Mouse (Mus musculus) hindbrain, postnatal 0 days (tissue): ENCODE data around the gene Zic4. TPM values are rescaled to one million over a fixed set of nuclear protein-coding genes. Genes with fewer than 3 reads are reported as not detected.

Experiments
- ATAC-seq: fragments of 200-750 bp; cut with Nextera tagmentation; 2 replicates; pipeline ENCODE4 v1.8.0; 2017; ENCODE audit warnings: mild to moderate bottlenecking, moderate TSS enrichment, moderate library complexity
- DNase-seq: peaks from one replicate; pipeline ENCODE4 v3.0.0-alpha.2; 2015; ENCODE audit warnings: low spot score
- H3K27ac ChIP-seq: fragments of 300-500 bp; sonication (generic); 2 replicates; pipeline ENCODE4 v1.5.1; 2014; ENCODE audit warnings: mild to moderate bottlenecking
- H3K27me3 ChIP-seq: fragments of 300-500 bp; sonication (generic); 2 replicates; pipeline ENCODE4 v1.6.1; 2014; ENCODE audit warnings: low read length, mixed read lengths; ENCODE audit not compliant: insufficient read depth
- H3K36me3 ChIP-seq: fragments of 300-500 bp; sonication (generic); 2 replicates; pipeline ENCODE4 v1.6.1; 2014; ENCODE audit warnings: low read length, mixed read lengths; ENCODE audit not compliant: insufficient read depth
- H3K4me1 ChIP-seq: fragments of 300-500 bp; sonication (generic); 2 replicates; pipeline ENCODE4 v1.6.1; 2014; ENCODE audit warnings: antibody characterized with exemption, low read length, mixed read lengths; ENCODE audit not compliant: insufficient read depth
- H3K4me2 ChIP-seq: fragments of 300-500 bp; sonication (generic); 2 replicates; pipeline ENCODE4 v1.6.1; 2014; ENCODE audit warnings: low read depth, mild to moderate bottlenecking, low read length, moderate library complexity, mixed read lengths
- H3K4me3 ChIP-seq: fragments of 300-500 bp; sonication (generic); 2 replicates; pipeline ENCODE4 v1.5.1; 2014; ENCODE audit warnings: low read length
- H3K9ac ChIP-seq: fragments of 300-500 bp; sonication (generic); replicated peaks from 2 replicates; pipeline ENCODE4 v1.6.1; 2014; ENCODE audit warnings: mild to moderate bottlenecking, low read length, moderate library complexity, mixed read lengths
- H3K9me3 ChIP-seq: fragments of 300-500 bp; sonication (generic); 2 replicates; pipeline ENCODE4 v1.6.1; 2016; ENCODE audit warnings: low read length, mixed read lengths
- CTCF ChIP-seq: IDR thresholded peaks from 2 replicates; pipeline ENCODE4 v1.5.1; 2016; ENCODE audit warnings: antibody characterized with exemption, control low read depth, low read depth
- WGBS: fragments of 180-500 bp; shearing (Covaris S2); extraction: QIAGEN DNeasy Blood & Tissue Kit; methylation state at CpG from one replicate; pipeline ENCODE4 v1.1.7; 2014; 5-methylcytosine and 5-hydroxymethylcytosine counted together
- polyA plus RNA-seq: library from polyadenylated mRNA; unstranded; fragments of >200 nt; fragmentation: Nextera tagmentation; extraction: Ambion mirVana; gene quantifications from 2 replicates; pipeline ENCODE4 v1.2.1, GENCODE M21; 2015
- total RNA-seq: library from RNA; depleted of rRNA; stranded (reverse); fragments of >200 nt; gene quantifications from 2 replicates; pipeline ENCODE4 v1.2.3, GENCODE M21; 2014

Zic4 gene
- total and polyA plus RNA-seq, 2 experiments from 2014 or later = 51.0 to 144 TPM

GRCm38 (mm10) chr9:91363011-91363730 lies 958 bp downstream of the Zic4 start:
- ATAC-seq = no peak
- H3K27me3 ChIP-seq = no peaks in the 10 kb centered on the region; the same call in 1 of the 2 replicates
- DNase-seq = peak; percentile 23

DNA sequence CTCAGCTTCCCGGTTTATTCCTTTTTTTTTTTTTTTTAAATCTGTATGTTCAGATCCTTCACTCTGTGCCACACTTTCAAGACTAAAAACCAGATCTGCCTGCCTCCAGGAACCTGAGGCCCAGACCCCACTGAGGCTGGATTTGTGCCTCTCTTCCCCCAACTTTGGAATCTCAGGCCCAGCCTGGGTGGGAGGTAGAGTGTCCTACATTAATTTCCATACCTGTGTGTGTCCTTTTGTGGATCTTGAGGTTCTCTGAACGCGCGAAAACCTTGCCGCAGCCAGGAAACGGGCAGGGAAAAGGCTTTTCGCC lies 1.6 kb downstream of the Zic4 start:
- no peaks in the 10 kb centered on the region for H3K36me3 ChIP-seq
- H3K9me3 ChIP-seq = no peaks in the 10 kb centered on the region
- H3K9ac ChIP-seq = peak overlapping the region; percentile 97
- ATAC-seq (no peak), DNase-seq (no peak)
- H3K27ac ChIP-seq = peak overlapping the region; percentile 95
- H3K4me3 ChIP-seq = peak overlapping the region; percentile 78
- H3K4me1 ChIP-seq = no peaks in the 10 kb centered on the region
- H3K4me2 ChIP-seq = peak overlapping the region; percentile 62
- peaks cover 3% of the 10 kb centered on the region; the same call in 1 of the 2 replicates for H3K27me3 ChIP-seq
- no peak for TF ChIP-seq CTCF
- WGBS = 4% methylated on average over 7 of the region's 7 CpGs

More at GRCm38 (mm10) chr9:91363011-91363730, 958 bp downstream of the Zic4 start:
- Histone ChIP-seq H3K4me2 (peak overlapping the region; percentile 62), H3K36me3 (no peaks in the 10 kb centered on the region), H3K4me3 (peak overlapping the region; percentile 78), H3K4me1 (no peaks in the 10 kb centered on the region), H3K9ac (peak overlapping the region; percentile 97), H3K9me3 (no peaks in the 10 kb centered on the region), H3K27ac (peak overlapping the region; percentile 95)
- WGBS = 4% methylated on average over 14 of the region's 14 CpGs
- TF ChIP-seq CTCF = no peak

- H3K9ac ChIP-seq = peak overlapping the region; percentile 97
- no peak for TF ChIP-seq CTCF
- peak overlapping the region; percentile 95 for H3K27ac ChIP-seq
- peak overlapping the region; percentile 78 for H3K4me3 ChIP-seq
- H3K9me3 ChIP-seq = no peaks in the 10 kb centered on the region
- WGBS = under 1% methylated on average over 77 of the region's 77 CpGs
- H3K4me2 ChIP-seq = peak overlapping the region; percentile 62
- no peak for ATAC-seq
- peak; percentile 64 for DNase-seq
- no peaks in the 10 kb centered on the region for H3K36me3 ChIP-seq
- no peaks in the 10 kb centered on the region for H3K4me1 ChIP-seq
- peaks cover 4% of the 10 kb centered on the region; the same call in 1 of the 2 replicates for H3K27me3 ChIP-seq
Observed at GRCm38 (mm10) chr9:91364127-91364970, 2.1 kb downstream of the Zic4 start.

GRCm38 (mm10) chr9:91364971-91365501 lies 2.8 kb downstream of the Zic4 start:
- ATAC-seq = peak; percentile 46
- peak overlapping the region; percentile 97 for H3K9ac ChIP-seq
- WGBS = under 1% methylated on average over 36 of the region's 42 CpGs
- TF ChIP-seq CTCF = 0 out of 2 replicates have a peak, but pooled peaks have one; percentile 4
- no peaks in the 10 kb centered on the region for H3K9me3 ChIP-seq
- H3K4me2 ChIP-seq = peak overlapping the region; percentile 62
- H3K4me3 ChIP-seq = peak overlapping the region; percentile 78
- DNase-seq = peak; percentile 71
- no peaks in the 10 kb centered on the region for H3K36me3 ChIP-seq
- H3K27ac ChIP-seq = peak overlapping the region; percentile 95
- peaks cover 4% of the 10 kb centered on the region; the same call in 1 of the 2 replicates for H3K27me3 ChIP-seq
- no peaks in the 10 kb centered on the region for H3K4me1 ChIP-seq

DNA sequence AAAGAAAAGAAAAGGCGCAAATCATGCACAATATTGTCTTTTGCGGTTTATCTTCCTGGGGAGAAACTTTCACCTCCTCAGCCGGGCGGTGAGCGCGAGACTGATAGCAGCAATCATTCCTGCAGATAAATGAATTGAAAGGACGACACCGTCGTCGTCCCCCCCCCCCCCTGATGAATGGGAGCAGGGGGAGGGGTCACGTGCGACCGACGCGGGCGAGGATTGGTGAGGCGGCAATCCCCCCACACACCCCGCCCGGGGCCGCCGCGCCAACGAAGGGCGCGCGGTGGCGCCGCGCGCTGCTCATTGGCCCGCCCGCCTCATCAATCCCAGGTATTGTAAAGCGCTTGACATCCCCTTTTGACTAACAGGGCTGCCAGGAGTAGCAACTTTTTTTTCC lies 3.5 kb downstream of the Zic4 start, which contains the start of gene Zic1:
Gene Zic1, minus strand, starts transcription at position 147 of the 400 bp plus-strand sequence.
- no peaks in the 10 kb centered on the region for H3K4me1 ChIP-seq
- 0% methylated on average over 21 of the region's 33 CpGs for WGBS
- H3K9ac ChIP-seq = peak within 1 kb of the TSS; percentile 97
- DNase-seq = peak; percentile 94
- TF ChIP-seq CTCF = no peak
- peaks cover 9% of the 10 kb centered on the region; the same call in 1 of the 2 replicates for H3K27me3 ChIP-seq
- peak; percentile 90 for ATAC-seq
- peak within 1 kb of the TSS; percentile 95 for H3K27ac ChIP-seq
- no peaks in the 10 kb centered on the region for H3K36me3 ChIP-seq
- H3K4me3 ChIP-seq = peak within 1 kb of the TSS; percentile 78
- peak within 1 kb of the TSS; percentile 62 for H3K4me2 ChIP-seq
- no peaks in the 10 kb centered on the region for H3K9me3 ChIP-seq

DNA sequence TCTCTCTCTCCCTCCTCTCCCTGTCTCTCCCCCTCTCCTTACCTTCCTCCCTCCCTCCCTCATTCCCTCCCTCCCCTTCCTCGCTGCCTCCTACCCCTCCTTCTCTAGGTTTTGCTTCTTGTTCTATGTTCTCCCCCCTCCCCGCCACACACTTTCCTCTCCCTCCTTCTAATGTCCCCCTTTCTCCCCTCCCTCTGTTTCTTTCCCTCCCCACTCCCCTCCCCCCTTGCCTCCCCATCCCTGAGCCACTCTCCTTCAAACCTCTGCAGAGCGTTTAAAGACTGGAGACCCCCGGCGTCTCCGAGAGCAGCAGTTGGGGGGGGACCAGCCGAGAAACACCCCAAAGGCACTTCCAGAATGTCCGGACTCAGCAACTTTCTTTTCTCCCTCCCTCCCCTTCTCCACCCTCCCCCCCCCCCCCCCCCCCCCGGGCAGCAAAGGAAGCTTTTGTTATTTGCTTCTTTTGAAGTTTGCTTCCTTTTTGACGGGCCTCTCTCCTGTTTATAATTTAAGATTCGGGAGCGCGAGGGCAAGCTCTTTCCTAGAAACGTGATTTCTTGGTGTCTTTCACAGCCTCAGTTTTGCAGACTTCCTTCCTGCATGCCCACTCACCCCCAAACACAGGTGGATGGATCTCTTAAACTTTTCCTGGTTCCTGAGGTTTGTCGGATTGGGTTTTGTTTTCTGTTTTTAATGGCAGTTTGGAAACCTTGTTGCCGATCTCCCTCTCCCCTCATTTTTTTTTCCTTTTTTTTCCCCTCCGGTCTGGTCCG lies 4.2 kb downstream of the Zic4 start:
- Histone ChIP-seq H3K27me3 (peaks cover 17% of the 10 kb centered on the region; the same call in 1 of the 2 replicates), H3K27ac (peak overlapping the region; percentile 95), H3K9me3 (no peaks in the 10 kb centered on the region), H3K9ac (peak overlapping the region; percentile 80), H3K4me1 (no peaks in the 10 kb centered on the region), H3K4me3 (peak overlapping the region; percentile 78), H3K36me3 (no peaks in the 10 kb centered on the region), H3K4me2 (peak overlapping the region; percentile 62)
- no peak for TF ChIP-seq CTCF
- DNase-seq (peak; percentile 67), ATAC-seq (peak; percentile 59)
- under 1% methylated on average over 16 of the region's 18 CpGs for WGBS
